Mouse (Mus musculus): ENCODE results near the gene Smarcd3. TPM values are rescaled to one million over a fixed set of nuclear protein-coding genes. Genes with fewer than 3 reads are reported as not detected.

Smarcd3 gene
- polyA plus RNA-seq, 1 experiment: 5.0 TPM

DNA sequence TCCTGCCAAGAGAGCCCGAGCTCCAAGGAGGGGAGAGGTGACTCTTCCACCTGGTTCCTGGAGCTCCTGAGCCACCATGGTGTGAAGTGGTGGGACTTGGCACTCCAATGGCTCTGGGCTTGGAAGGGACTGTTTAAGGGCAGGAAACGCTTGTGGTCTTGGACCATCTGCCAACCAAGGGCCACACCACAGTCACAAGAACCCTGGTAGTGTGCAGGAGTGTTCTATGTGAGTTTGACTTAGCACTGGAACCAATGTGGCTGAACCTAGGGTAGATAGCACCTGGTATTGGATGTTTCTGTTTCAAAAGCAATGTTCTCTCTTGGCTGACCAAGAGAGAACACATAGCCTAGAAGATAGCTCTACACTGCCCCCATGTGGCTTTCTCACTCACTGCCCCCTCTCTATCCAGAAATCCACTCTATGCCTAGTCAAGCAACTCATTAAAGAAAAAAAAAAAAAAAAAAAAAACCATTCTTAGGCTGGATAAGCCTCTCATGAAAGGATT, 26.9 kb downstream of the Smarcd3 start:
- H3K36me3 ChIP-seq (ENCODE audit: control insufficient read depth, insufficient read depth, low read length): no peaks in the 10 kb centered on the region; the same call in 1 of the 2 replicates
- no peak for TF ChIP-seq CTCF (IDR thresholded peaks at IDR 0.05; ENCODE audit: control insufficient read depth, insufficient read depth, insufficient replicate concordance, low read depth, low read length)
- TF ChIP-seq POLR2A (IDR thresholded peaks at IDR 0.05; ENCODE audit: control insufficient read depth, low read depth, low read length): no peak
- no peak overlapping the region for H3K27ac ChIP-seq (ENCODE audit: control insufficient read depth, insufficient read depth, low read depth, low read length)
- no peak overlapping the region for H3K4me3 ChIP-seq (ENCODE audit: control insufficient read depth, low read depth, low read length)
- H3K4me1 ChIP-seq (ENCODE audit: control insufficient read depth, insufficient read depth, low read length): peaks cover 19% of the 10 kb centered on the region
- H3K27me3 ChIP-seq (ENCODE audit: control insufficient read depth, insufficient read depth, low read length): no peaks in the 10 kb centered on the region

DNA sequence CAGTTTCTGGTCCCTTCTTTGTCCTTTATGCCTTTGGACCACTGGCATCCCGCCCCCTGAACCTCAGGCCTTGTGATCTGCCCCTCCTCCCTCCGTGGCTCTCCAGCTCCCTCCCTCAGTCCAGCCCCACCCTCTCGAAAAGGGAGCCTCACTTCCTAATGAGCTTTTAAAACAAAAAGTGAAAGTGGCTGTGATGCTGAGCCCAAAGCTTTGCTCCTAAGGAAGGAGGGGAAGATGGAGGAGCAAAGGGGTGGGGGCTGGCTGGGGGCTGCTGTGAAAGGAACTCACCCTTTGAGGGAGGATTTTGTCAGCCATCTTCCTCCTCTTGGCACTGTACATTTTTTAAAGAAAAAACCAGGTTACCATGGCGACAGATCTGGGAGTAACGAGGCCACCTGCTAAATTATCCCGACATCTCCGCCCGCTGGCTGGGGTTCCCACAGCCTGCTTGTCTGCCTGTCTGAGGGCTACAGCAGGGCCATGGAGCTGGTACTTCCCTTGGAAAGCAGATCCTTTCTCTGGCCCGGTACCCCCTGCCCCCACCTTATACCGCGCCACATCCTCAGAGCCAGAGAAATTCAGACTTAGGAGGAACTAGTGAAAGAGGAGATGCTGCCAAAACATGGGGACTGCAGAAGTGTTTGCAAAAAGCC, 27.6 kb downstream of the Smarcd3 start:
- H3K27ac ChIP-seq (ENCODE audit: control insufficient read depth, insufficient read depth, low read depth, low read length): no peak overlapping the region
- H3K4me3 ChIP-seq (ENCODE audit: control insufficient read depth, low read depth, low read length): no peak overlapping the region
- TF ChIP-seq CTCF (IDR thresholded peaks at IDR 0.05; ENCODE audit: control insufficient read depth, insufficient read depth, insufficient replicate concordance, low read depth, low read length) (no peak), POLR2A (IDR thresholded peaks at IDR 0.05; ENCODE audit: control insufficient read depth, low read depth, low read length) (no peak)
- peaks cover 16% of the 10 kb centered on the region for H3K4me1 ChIP-seq (ENCODE audit: control insufficient read depth, insufficient read depth, low read length)
- no peaks in the 10 kb centered on the region; the same call in 1 of the 2 replicates for H3K36me3 ChIP-seq (ENCODE audit: control insufficient read depth, insufficient read depth, low read length)
- H3K27me3 ChIP-seq (ENCODE audit: control insufficient read depth, insufficient read depth, low read length): no peaks in the 10 kb centered on the region

DNA sequence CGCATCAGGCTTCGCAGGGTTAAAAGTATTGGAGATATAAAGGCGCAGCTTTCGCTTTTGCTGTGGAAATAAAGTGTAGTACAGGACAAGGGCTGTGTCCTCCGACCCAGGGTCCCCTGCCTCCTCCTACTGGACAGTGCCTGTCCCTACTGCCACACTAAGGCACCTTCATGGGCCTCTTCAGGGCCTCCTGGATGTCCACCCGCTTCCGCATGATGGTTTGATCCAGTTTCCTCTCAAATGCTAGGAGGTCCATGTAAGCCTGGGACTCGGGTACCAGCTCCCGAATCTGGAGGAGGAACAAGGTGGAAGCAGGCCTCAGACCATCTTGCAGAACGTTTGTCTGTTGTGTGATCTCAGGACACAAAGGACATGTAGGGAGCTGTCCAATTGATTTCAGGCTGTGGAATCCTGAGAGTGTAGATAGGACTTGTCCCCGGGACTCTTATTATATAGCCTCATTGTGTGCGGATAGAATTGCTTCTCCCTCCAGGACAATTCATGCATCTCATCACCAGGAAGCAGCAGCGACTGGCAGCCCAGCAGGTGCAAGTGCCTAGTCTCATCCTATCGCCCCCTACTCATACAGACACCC, 28.3 kb downstream of the Smarcd3 start:
- no peak overlapping the region for H3K27ac ChIP-seq (ENCODE audit: control insufficient read depth, insufficient read depth, low read depth, low read length)
- no peak overlapping the region for H3K4me3 ChIP-seq (ENCODE audit: control insufficient read depth, low read depth, low read length)
- TF ChIP-seq POLR2A (IDR thresholded peaks at IDR 0.05; ENCODE audit: control insufficient read depth, low read depth, low read length) (no peak), CTCF (IDR thresholded peaks at IDR 0.05; ENCODE audit: control insufficient read depth, insufficient read depth, insufficient replicate concordance, low read depth, low read length) (no peak)
- H3K27me3 ChIP-seq (ENCODE audit: control insufficient read depth, insufficient read depth, low read length): no peaks in the 10 kb centered on the region
- H3K36me3 ChIP-seq (ENCODE audit: control insufficient read depth, insufficient read depth, low read length): no peaks in the 10 kb centered on the region; the same call in 1 of the 2 replicates
- H3K4me1 ChIP-seq (ENCODE audit: control insufficient read depth, insufficient read depth, low read length): peaks cover 12% of the 10 kb centered on the region

DNA sequence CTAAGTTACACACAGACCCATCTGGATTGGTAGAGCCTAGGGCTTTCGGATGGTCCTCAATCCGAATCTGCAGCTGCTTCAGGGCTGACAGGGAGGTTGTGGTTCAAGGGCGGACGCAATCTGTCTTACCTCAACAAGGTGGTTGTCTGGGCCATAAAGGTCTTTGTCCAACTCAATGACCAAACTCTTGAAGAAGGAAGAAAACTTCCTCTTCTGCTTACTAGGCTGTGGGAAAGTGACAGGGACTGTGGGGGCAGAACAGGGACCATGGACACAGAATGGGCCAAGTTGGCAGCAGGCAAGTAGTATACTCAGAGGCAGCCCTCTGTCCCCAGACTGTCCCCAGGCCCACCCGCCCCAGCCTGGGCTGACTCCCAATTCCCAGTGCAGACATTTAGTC, 28.9 kb downstream of the Smarcd3 start:
- Histone ChIP-seq H3K27me3 (ENCODE audit: control insufficient read depth, insufficient read depth, low read length) (no peaks in the 10 kb centered on the region), H3K27ac (ENCODE audit: control insufficient read depth, insufficient read depth, low read depth, low read length) (no peak overlapping the region), H3K4me3 (ENCODE audit: control insufficient read depth, low read depth, low read length) (no peak overlapping the region), H3K36me3 (ENCODE audit: control insufficient read depth, insufficient read depth, low read length) (no peaks in the 10 kb centered on the region; the same call in 1 of the 2 replicates), H3K4me1 (ENCODE audit: control insufficient read depth, insufficient read depth, low read length) (peaks cover 13% of the 10 kb centered on the region)
- TF ChIP-seq POLR2A (IDR thresholded peaks at IDR 0.05; ENCODE audit: control insufficient read depth, low read depth, low read length): no peak
- TF ChIP-seq CTCF (IDR thresholded peaks at IDR 0.05; ENCODE audit: control insufficient read depth, insufficient read depth, insufficient replicate concordance, low read depth, low read length): no peak

DNA sequence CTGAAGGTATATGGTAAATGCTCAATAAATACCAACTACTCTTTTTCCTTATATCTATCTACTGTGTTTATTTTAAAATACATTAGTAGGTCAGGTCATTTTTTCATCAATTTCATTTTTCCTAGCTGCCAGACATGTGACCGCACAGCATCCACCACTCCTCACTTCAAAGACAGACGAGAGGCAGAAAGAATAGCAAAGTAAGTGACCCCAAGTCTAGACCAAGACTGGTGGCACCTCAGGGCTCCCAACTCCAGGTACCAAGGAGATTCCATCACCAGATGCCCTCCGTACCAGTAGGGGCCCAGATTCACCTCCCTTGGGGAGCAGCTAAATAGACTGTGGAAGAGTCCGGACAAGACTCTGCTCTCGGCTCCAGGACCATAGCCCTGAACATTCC, 29.9 kb downstream of the Smarcd3 start:
- Histone ChIP-seq H3K27me3 (ENCODE audit: control insufficient read depth, insufficient read depth, low read length) (no peaks in the 10 kb centered on the region), H3K27ac (ENCODE audit: control insufficient read depth, insufficient read depth, low read depth, low read length) (no peak overlapping the region), H3K4me3 (ENCODE audit: control insufficient read depth, low read depth, low read length) (no peak overlapping the region), H3K36me3 (ENCODE audit: control insufficient read depth, insufficient read depth, low read length) (no peaks in the 10 kb centered on the region; the same call in 1 of the 2 replicates), H3K4me1 (ENCODE audit: control insufficient read depth, insufficient read depth, low read length) (peaks cover 13% of the 10 kb centered on the region)
- TF ChIP-seq CTCF (IDR thresholded peaks at IDR 0.05; ENCODE audit: control insufficient read depth, insufficient read depth, insufficient replicate concordance, low read depth, low read length) (no peak), POLR2A (IDR thresholded peaks at IDR 0.05; ENCODE audit: control insufficient read depth, low read depth, low read length) (no peak)

DNA sequence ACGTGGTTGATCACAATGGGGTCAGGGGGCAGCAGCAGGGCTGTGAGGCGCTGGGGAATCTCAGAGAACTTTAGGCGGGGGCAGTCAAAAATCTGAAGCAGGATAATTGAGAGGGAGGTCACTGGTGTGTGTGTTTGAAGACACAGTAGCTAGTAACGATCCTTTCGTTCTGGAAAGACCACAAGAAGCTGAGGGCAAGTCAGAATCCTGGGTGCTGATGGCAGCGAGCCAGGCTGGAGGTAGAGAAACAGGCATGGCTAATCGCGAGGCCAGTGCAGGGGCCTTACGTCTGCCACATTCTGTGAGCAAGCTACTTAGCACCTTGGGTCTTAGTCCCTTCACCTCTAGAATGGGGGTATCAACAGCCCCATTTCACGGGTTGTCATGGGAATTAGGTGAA, 30.3 kb downstream of the Smarcd3 start:
- H3K4me1 ChIP-seq (ENCODE audit: control insufficient read depth, insufficient read depth, low read length): peaks cover 11% of the 10 kb centered on the region
- no peak overlapping the region for H3K4me3 ChIP-seq (ENCODE audit: control insufficient read depth, low read depth, low read length)
- no peak overlapping the region for H3K27ac ChIP-seq (ENCODE audit: control insufficient read depth, insufficient read depth, low read depth, low read length)
- no peaks in the 10 kb centered on the region for H3K27me3 ChIP-seq (ENCODE audit: control insufficient read depth, insufficient read depth, low read length)
- H3K36me3 ChIP-seq (ENCODE audit: control insufficient read depth, insufficient read depth, low read length): no peaks in the 10 kb centered on the region; the same call in 1 of the 2 replicates
- TF ChIP-seq CTCF (IDR thresholded peaks at IDR 0.05; ENCODE audit: control insufficient read depth, insufficient read depth, insufficient replicate concordance, low read depth, low read length) (no peak), POLR2A (IDR thresholded peaks at IDR 0.05; ENCODE audit: control insufficient read depth, low read depth, low read length) (no peak)

DNA sequence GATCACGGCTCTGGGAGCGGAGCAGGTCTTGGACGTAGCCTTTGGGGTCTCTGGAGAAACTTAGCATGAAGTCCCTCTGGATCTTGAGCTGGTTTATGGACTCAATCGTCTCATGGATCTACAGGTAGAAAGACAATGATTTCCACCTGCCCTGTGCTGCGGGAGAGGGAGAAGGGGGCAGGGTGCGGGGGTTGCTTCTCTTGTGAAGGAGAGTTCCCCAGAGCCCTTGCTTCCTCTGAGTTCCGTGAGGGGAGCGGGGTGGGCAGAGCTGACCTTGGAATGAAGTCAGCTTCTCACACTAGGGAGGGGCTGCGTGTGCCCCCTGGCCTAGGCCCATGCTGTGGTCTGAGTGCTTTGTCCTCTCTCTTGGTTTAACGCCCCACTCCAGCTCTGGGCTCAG, 31.0 kb downstream of the Smarcd3 start:
- Histone ChIP-seq H3K4me1 (ENCODE audit: control insufficient read depth, insufficient read depth, low read length) (peaks cover 10% of the 10 kb centered on the region), H3K36me3 (ENCODE audit: control insufficient read depth, insufficient read depth, low read length) (no peaks in the 10 kb centered on the region; the same call in 1 of the 2 replicates)

More for the DNA sequence above, 31.0 kb downstream of the Smarcd3 start:
- Histone ChIP-seq H3K27me3 (ENCODE audit: control insufficient read depth, insufficient read depth, low read length) (no peaks in the 10 kb centered on the region), H3K27ac (ENCODE audit: control insufficient read depth, insufficient read depth, low read depth, low read length) (no peak overlapping the region), H3K4me3 (ENCODE audit: control insufficient read depth, low read depth, low read length) (no peak overlapping the region)
- TF ChIP-seq CTCF (IDR thresholded peaks at IDR 0.05; ENCODE audit: control insufficient read depth, insufficient read depth, insufficient replicate concordance, low read depth, low read length) (no peak), POLR2A (IDR thresholded peaks at IDR 0.05; ENCODE audit: control insufficient read depth, low read depth, low read length) (no peak)

All from testis, adult 2 months (tissue).